Mouse (Mus musculus) T-helper 1 cell (primary cell): ENCODE data around the gene Cd151.

Experiments used
- in situ Hi-C: fragments of 300-600 bp; cut with MboI, MseI; formaldehyde crosslinking; loops from one replicate; pipeline ENCODE4 v1.15.1; 2025; ENCODE audit warnings: high pct_unique_total_duplicates

Cd151 gene

DNA sequence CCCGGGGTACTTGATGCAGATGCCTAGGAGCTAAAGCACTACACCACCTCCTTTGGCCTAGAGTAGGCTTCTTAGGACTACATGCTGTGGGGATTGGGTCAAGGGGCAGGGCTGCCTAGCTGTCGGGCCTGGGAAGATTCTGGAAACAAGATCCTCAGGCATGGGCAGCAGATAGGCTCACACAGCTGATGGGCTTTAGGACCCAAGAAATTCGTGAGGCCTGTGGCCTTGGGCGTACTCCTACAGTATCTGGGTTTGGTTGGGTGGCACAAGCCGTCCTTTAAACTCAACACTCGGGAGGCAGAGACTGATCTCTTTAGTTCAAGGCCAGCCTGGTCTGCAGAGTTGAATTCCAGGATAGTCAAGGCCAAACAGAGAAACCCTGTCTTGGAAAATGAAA lies 5.0 kb downstream of the Cd151 start:
- in situ Hi-C loops: loop anchor here (10.0 kb wide), 1 partner anchor 913 kb away; the partner anchor contains the start of genes Ctsd and Gm49369

DNA sequence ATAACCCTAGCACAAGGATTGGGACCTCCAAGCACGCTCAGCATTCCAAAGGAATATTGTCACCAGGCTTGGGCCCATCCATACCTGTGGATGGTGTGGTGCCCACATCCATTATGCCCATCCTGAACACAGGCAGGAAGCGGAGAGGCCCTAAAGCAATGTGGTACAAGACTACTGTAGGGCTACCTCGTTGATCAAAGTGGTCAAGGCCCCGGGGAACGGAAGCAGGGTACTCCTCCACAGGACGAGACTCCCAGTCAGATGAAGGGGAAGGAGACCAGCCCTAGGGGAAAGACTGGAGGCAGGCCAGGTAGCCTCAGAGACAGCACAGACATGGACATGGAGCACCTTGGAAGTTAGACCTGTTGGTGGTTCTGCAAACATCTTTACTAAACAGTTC lies 5.6 kb downstream of the Cd151 start:
- in situ Hi-C loops: loop anchor here (10.0 kb wide), 1 partner anchor 912 kb away; the partner anchor contains the start of genes Ctsd and Gm49369

DNA sequence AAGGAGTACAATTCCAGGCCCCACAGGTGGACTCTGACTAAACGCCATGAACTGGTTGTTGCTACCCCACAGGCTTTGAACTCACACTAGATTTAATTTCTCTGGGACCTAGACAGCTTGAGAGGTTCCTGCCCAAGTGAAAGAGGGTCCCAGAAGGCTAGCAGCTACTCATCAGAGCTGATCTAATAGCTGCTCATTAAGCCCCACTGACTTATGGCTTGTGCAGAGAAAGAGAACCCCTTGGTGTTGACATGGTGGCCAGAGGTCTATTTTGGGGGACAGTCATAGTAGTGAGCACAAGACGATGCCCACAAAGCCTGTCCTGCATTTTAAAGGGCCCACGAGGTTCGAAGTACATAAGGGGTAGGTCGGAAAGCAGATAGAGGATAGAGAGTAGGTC lies 7.0 kb downstream of the Cd151 start:
- in situ Hi-C loops: loop anchor here (10.0 kb wide), 1 partner anchor 911 kb away; the partner anchor contains the start of genes Ctsd and Gm49369

DNA sequence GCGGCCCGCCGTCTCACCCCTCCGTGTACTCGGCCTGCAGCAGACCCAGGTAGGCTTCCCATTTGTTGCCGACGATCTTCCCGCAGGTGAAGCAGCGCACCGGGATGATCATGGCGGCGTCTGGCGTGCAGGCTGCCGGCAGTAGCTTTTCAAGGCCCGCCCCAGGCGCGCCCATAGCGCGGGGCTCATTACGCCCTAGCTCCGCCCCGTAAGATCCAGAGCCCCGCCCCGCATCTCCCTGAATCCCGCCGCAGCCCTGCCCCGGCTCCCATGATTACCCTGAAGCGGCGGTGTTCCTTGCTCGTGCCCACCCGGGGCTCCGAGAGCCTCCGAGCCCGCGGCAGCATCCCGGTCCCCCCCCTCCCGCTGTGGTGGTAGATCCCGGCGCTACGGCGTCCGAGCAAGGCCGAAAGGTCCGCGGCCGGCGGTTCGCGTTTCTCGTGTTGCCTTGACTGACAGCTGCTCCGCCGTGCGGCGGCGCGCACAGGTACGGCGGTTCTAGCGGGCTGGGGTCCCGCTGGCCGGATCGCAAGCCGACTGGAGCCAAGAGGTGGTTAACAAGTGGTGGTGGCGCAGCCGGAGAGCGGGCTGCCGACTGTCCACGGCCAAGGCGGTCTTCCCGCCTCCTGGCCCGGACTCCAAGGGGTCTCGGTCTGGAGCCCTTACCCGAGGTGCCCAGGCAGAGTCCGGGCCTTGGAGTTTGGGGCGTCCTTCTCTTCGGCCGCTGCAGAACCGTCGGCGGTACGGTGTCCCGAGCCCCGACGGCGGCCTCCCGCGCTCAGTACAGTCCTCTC lies 8.0 kb downstream of the Cd151 start, which contains the start of the genes Polr2l and Tspan4:
TSS of gene Polr2l (minus strand) at position 122 of the 794 bp plus-strand sequence.
TSS of gene Tspan4 (plus strand) at position 230 of the 794 bp plus-strand sequence.
- in situ Hi-C loops: loop anchor here (10.0 kb wide), 1 partner anchor 910 kb away; the partner anchor contains the start of genes Ctsd and Gm49369

DNA sequence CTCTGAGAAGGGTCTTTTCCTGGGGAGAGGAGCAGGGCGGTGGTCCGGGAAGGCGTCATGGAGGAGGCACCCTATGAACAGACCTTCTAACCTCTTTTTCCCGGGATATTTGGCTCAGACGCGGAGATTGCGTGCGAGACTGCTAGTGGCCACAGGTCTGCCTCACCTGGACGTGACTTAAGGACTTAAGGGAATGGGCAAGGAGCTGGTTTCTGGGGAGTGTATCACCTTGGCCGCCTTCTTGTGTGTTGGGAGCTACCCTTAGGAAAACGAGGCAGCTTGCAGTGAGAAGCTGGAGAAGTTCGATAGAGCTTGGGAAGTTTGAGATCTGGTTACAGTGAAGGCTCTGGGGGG lies 8.6 kb downstream of the Cd151 start:
- in situ Hi-C loops: loop anchor here (10.0 kb wide), 1 partner anchor 909 kb away; the partner anchor contains the start of genes Ctsd and Gm49369

DNA sequence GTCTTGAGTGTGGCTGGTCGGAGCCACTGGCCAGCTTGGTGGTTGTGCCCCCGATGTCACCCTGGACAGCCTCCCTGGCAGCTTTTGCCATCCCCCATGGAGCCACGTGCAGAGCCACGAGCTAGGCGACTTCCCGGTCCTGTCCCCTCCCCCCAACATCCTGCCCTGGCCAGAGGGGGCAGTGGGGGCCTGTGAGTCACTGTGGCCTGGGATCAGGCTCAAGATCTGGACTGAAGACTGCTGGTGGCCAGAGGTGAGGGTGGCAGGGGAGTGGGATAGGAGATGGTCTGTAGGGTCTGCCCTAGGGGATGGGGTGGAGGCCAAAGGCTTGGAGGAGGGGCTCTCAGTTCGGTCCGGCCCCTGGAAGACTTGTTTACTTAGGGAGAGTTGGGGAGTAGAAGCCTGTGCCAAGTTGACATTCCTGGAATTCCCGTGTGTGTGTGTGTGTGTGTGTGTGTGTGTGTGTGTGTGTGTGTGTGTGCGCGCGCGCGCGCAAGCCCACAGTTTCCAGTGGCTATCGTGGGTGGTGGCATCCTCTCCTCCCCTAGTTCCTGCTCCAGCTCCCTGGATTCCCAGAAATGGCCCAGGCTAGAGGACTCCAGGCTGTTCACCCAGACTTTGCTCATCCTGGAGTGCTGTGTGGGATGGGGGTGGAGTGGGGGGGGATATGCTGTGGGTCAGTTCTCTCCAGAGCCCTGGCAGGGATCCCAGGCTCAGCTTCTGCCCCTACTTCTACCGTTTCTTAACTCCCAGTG lies 9.2 kb downstream of the Cd151 start:
- in situ Hi-C loops: loop anchor here (10.0 kb wide), 1 partner anchor 908 kb away; the partner anchor contains the start of genes Ctsd and Gm49369

DNA sequence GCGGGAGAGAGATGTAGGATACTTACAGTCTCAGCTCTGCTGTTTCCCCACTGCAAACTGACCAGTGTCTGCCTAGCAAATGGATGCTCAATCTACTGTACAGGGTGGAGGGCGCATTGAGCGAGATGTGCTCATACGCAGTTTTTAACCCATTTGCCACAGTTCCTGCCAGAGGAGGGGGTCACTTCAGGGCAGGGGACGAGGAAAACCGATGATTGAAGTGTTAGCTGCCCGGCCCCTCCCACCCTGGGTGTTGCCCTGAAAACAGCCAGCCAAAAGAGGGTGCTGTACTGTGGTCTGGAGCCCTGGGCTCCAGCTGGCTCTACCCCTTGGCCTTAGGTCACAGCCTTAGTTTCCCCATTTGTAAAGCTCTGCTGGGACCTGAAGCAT lies 9.8 kb downstream of the Cd151 start:
- in situ Hi-C loops: loop anchor here (10.0 kb wide), 1 partner anchor 908 kb away; the partner anchor contains the start of genes Ctsd and Gm49369

DNA sequence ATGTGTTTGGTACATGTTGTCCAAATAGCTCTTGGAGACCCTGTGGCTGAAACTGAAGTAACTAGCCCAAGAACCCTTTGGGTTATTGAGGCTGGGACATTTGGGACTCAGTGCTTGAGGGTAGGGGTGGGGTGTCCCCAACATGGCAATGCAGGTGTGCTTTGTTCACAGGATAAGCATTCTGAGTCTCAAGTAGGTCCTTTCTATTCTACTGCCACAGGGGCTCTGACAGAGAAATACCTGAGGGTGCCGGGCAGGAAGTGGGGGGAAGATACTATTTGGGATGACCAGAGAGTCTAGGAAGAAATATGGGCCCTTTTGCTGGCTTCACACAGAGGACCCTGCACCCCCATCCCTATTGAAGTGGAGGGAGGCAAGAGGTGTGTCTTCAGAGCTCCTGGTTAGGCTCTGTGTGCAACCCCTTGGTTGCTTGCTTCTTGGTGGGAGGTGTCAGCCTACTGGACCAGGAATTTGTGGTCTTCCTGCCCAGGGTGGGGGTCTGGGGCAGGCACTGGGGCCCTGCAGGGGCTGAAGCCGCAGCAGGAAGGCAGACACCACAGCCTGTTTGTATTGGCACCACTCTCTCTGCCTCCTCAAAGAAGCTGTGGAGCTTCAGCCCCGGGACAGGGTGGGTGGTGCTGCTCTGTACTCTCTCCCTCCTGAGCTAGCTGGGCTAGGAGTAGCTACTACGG lies 10.5 kb downstream of the Cd151 start:
- in situ Hi-C loops: loop anchor here (10.0 kb wide), 1 partner anchor 907 kb away; the partner anchor contains the start of genes Ctsd and Gm49369

DNA sequence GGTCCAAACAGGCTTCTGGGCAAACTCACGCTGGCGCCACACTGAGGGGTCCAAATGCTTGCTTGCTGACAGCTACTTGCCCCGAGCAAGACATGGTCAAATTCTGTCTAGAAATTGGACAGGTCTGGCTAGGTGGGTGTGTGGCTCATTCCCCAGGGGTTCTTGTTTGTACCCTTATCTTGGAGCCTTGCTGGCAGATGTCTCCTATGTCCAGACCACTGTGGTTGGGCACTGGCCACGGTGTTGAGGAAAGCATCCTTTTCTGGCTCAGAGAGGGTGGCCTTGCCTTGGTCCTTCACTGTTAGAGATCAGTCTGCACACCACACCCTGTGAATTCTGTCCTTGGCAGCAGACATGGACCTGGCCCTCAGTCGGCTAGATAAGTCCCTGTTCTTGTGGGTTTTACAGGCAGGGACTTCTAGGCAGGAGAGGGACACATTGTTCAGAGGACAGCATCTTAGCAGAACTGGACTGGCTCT lies 11.1 kb downstream of the Cd151 start:
- in situ Hi-C loops: loop anchor here (10.0 kb wide), 1 partner anchor 906 kb away; the partner anchor contains the start of genes Ctsd and Gm49369

DNA sequence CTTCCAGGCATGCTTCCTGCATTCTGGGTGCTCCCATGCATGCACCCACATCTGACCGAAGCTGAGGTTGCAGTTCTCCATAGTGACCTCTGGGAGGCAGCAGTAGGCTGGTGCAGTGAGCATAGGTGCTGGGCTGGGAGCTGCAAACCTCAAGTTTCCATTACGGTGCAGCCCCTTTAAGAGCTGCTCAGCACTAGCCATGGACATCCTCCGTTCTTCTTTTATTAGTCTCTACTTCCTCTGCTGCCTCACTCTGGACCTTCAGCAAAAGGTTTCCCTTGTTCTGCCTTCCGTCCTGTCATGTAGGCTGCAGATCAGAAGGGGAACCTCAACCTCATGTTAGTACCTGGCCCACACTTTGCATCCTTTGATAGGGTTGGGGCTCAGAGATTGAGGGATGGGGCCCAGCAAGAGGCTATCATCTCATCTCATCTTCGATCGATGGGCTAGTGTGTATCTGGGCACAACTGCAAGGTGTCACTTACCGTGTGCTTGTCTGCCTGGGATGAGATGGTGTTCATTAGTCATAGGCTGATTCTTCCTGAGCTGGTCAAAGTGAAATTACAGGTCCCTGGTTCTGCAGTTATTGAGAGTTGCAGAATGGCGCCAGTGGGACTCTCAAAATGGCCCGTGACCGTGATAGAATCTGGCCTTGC lies 13.8 kb downstream of the Cd151 start:
- in situ Hi-C loops: loop anchor here (5.0 kb wide), 1 partner anchor 186 kb away; no protein-coding TSS in a partner anchor

DNA sequence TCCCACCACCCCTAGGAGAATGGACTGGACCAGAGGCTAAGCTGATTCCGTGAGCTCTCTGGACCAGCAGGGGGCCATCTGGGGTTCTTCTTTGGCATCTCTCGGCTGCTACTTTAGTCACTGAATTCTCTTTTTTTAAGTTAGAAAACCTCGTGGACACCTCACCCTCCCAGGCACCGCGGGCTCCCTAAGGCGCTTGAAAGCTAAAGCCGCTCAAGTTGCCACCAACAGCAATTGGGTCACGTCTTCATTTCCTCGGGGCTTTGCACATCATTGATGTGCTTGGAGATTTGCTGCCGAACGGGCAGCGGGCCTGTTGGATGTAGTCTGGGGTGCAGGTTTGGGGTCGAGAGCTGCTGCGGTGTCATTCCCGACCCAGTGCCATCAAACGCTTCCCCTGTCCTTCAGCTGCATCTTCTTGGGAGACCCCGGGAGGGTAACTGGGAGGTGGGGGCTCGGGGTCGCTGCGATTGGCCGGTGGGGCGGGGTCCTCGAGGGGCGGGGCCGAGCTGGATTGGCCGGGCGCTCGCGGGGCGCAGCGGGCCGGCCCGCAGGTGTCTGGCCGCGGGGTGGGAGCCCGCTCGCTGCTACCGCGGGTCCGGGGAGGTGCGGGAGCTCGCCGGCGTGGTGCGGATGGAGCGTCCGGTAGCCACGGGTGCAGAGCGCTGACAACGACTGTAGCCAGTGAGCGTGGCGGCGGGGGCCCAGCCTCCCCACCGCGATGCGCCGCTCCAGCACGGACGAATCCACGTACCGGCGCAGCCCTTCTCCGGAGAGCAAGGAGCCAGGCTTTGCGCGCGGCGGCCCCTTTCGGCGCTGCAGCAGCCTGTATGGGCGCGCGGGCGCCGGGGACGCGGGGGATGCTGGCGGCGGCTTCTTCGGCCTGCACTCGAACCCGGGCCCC lies 14.6 kb downstream of the Cd151 start:
- in situ Hi-C loops: loop anchor here (5.0 kb wide), 1 partner anchor 186 kb away; no protein-coding TSS in a partner anchor

DNA sequence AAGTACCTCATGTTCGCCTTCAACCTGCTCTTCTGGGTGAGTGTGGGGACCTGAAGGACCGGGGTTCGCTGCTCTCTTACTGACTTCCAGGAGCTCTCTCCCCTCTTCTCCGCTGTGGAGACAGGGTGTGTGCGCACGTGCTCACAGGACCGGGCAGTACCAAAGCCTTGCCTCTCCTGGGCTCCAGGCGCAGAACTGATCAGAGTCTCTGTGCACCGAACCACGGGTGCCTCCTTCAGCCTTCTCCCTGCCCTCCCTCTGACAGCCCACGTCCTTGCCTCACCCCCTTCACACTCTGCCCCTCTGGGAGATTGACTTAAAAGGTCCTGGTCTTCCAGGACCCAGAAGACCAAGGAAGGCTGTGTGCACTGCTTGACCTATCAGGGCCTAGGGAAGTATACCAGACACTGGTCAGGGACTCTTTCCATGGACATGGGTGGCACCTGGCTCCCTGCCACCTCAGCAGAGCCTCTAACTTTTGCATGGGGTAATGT lies 15.4 kb downstream of the Cd151 start:
- in situ Hi-C loops: loop anchor here (5.0 kb wide), 1 partner anchor 185 kb away; no protein-coding TSS in a partner anchor

DNA sequence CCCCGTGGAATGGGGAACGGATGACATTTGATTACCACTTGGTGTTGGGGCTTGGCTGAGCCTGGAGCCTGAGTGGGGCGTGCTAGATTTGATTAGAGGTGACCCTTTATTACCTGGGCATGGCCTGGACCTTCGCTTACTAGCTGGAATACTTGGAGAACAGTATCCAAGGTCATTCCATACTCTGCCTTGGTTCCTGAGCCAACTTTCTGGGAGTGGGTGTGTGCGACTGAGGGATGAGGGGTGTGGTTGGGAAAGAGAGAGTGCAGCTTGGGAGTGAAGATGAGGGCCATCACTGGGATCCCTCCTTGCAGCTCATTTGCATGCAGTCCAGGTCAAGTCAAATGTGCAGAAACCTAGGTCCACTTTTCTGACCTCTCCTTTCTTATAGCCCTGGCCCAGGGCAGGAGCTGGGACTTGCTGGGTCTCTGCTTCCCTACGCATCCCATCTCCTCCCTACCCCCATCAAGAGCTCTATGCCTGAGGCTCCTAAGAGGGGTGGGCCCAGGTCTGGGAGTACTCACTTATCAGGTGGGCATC lies 16.0 kb downstream of the Cd151 start:
- in situ Hi-C loops: loop anchor here (5.0 kb wide), 1 partner anchor 184 kb away; no protein-coding TSS in a partner anchor

DNA sequence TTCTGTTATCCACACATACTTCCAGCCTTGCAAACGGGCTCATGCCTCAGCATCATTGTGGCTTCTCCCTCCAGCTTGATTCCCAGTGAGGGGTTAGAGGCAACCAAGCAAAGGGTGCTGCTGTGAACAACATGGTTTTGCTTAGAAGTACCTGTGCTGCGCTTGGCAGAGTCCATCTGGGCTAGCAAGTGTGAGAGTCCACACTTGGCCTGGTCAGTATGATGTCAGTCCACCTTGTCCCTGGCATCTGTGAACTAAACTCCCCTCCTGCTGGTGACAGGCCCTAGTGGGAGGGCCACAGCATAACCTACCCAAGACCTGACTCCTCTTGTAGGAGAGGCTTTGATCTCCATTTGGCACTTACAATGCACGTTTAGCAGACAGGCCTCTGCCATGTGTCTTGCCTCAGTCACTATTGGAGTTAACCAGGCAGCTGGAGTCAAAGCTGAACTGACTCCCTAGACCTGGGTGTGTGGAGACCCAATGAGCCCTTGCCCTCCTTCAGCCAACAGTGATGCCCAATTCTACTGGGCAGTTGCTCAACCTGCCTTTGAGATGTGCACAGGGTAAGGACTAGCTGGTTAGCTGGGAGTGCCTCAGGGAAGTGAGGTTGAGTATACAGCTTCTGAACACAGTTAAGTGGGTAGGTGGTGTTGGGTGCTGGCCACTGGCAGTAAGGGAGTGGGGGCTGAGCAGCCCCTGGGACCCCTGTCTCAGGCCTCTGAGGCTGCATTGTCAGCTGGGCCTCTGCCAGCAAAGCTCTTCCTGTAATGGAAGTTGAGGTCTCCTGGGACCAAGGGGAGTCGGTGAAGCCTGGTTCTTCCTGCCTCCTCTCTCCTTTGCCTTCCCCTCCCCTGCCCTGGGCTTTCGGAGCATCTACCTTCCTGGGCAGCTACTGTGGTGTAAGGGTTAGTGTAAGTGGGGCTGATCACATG lies 17.3 kb downstream of the Cd151 start:
- in situ Hi-C loops: loop anchor here (5.0 kb wide), 3 partner anchors 38 to 273 kb away; no protein-coding TSS in a partner anchor

DNA sequence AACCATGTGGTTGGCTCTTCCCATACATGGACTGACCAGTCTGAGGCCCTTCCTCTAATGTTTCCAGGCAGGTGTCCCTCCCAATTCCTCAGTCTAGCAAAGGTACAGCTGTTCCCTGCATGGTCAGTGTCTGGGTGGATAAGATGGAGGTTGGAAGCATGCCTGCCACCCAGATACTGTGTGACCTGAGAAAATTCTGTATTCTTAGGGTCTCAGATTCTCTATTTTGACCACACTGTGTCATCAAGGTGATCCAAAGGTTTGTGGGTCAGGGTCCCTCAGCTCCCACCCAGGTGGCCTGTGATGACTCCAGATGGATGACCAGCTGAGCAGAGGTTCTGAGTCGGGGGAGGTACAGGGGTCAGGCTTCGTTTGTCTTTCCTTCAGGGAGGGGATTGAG lies 18.0 kb downstream of the Cd151 start:
- in situ Hi-C loops: loop anchor here (5.0 kb wide), 2 partner anchors 37 to 272 kb away; no protein-coding TSS in a partner anchor

DNA sequence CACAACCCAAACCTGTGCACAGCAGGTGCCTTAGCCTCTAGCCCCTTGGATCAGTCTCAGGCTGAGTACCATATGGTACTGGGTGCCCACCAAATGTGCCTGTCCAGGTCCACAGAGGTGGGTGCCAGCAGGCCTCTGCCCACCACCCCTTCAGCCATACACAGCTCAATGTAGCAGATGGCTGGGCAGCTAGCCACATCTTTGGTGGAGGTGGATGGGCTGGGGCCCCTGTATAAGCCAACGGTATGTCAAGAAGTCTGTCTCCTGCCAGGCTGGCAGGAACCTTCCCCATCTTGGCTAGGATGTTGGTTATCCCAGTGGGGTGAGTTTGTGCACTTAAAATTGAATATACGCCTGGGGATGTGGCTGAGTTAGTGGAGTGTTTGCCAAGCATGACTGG lies 18.4 kb downstream of the Cd151 start:
- in situ Hi-C loops: loop anchor here (5.0 kb wide), 2 partner anchors 37 to 272 kb away; no protein-coding TSS in a partner anchor

DNA sequence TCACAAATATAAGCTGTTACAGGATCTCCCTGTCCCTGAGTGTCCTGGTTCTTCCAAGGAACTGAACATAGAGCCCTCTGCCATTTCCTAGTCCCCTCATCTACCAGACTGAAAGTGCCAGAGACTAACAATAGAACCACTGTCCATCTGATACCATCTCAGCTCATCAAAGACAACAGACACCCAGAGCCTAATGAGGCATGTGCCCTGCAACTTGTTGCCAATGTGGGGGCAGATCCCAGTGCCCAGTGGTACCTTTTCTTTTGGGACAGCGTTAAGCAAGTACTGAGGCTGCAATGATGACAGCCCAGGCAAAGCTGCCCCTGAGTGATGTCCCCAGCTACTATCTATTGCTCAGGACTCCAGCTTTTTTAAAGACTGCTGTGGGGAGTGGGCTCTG lies 19.0 kb downstream of the Cd151 start:
- in situ Hi-C loops: loop anchor here (5.0 kb wide), 2 partner anchors 36 to 271 kb away; no protein-coding TSS in a partner anchor
